Mouse (Mus musculus): Measurements from ENCODE around the gene Slc17a1.

The Slc17a1 gene

GRCm38 (mm10) chr13:23867405-23867804 is at the start of gene Slc17a1:
TSS of gene Slc17a1 (plus strand) at chr13:23867750.
- in situ Hi-C loops (cut with MboI, MseI): no loop called here

DNA sequence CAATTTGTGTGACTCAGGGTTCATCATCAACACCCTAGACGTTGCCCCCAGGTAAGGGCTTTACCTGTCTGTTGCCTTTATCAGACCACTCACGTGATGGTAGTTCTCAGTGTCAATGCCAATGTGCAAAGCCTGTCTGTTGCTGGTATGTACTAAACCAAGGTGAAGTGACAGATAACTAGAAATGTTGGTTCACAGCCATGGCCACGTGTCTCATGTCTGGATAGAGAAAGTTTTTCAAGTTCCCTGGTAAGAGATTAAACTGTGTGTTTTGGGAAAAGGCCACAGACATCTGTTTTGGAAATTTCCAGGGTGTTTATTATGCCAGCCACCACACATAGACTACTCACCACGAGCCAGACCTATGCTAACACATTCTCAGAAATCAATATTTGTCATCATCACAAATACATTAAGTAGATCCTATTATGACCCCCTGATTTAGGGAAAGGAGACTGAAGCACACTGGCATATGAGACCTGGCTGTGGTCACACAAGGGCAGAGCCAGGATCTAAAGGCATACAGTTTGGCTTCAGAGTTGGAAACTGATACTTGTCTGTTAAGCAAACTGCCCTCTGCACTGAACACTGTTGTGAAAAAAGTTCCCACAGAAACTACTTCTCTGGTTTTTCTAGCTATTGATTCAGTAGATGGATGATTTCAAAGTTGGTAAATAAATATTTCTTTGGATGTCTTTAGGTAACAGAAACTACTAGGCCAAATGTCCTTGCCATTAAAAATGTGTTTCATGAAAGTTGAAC is 47.2 kb upstream of the Slc17a1 start:
- in situ Hi-C loops (cut with MboI, MseI): no loop called here

- in situ Hi-C loops (cut with MboI, MseI): no loop called here
Measured at GRCm38 (mm10) chr13:23822213-23822612, 45.3 kb upstream of the Slc17a1 start.

DNA sequence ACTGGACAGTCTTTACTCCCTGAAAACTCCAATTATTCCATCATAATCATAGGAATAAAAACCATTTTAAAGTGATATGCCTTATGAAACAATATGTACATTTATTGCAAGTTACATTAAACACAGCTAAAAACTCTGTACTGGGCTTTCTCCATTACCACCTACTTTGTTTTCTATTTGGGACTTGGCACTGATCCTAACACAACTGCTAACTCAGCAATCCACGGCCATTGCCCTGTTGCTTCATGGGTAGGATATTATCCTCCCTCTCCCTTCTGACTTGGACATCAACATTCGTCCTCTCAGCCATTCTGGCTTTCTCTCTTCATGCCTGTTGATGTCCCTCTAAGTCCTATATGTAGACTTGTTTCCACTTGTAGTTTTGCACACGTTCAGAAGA is 40.9 kb upstream of the Slc17a1 start:
- in situ Hi-C loops (cut with MboI, MseI): no loop called here

GRCm38 (mm10) chr13:23833053-23833452 is 34.5 kb upstream of the Slc17a1 start:
- in situ Hi-C loops (cut with MboI, MseI): no loop called here

DNA sequence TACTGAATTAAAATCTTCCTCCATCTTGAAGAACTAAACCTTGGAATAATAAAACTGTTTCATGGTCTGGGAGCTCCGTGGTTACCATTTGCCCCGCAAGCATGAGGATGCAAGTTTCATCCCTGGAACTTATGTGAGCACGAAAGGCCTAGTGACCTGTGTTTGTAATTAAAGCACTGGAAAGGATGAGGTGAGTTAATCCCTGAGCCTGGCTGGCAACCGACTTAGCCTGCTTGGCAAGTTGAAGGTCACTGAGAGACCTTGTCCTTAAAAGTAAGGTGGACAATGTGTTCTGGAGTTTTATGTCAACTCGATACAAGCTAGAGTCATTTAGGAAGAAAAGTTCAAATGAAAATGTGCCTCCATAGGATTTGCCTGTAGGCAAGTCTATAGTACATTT is 32.7 kb upstream of the Slc17a1 start:
- in situ Hi-C loops (cut with MboI, MseI): no loop called here

- in situ Hi-C loops (cut with MboI, MseI): no loop called here
Measured at GRCm38 (mm10) chr13:23836630-23837029, 30.9 kb upstream of the Slc17a1 start.

- in situ Hi-C loops (cut with MboI, MseI): no loop called here
Measured at GRCm38 (mm10) chr13:23839308-23839707, 28.2 kb upstream of the Slc17a1 start, which contains the start of gene Slc17a3. TSS of gene Slc17a3 (plus strand) at chr13:23839434.

GRCm38 (mm10) chr13:23845851-23846250 is 21.7 kb upstream of the Slc17a1 start:
- in situ Hi-C loops (cut with MboI, MseI): no loop called here

GRCm38 (mm10) chr13:23849299-23849698 is 18.3 kb upstream of the Slc17a1 start:
- in situ Hi-C loops (cut with MboI, MseI): no loop called here

DNA sequence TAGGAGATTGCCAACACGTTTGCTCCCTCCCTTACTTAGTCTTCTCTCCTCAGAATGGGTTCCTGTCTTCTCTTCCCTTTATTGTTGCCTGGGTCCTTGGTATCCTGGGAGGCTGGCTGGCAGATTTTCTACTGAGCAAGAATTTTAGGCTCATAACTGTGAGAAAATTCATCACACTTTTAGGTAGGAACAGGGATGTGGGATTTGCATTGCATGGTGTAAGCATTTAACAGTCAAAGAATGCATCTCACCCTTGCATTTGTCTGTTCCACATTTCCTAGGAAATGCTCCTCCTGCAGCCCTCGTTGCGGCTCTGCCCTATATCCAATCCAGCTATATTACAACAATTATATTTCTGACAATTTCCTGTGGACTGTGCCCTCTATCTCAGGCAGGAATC is 11.1 kb upstream of the Slc17a1 start:
- in situ Hi-C loops (cut with MboI, MseI): no loop called here

- in situ Hi-C loops (cut with MboI, MseI): no loop called here
Measured at GRCm38 (mm10) chr13:23861815-23862214, 5.7 kb upstream of the Slc17a1 start.

DNA sequence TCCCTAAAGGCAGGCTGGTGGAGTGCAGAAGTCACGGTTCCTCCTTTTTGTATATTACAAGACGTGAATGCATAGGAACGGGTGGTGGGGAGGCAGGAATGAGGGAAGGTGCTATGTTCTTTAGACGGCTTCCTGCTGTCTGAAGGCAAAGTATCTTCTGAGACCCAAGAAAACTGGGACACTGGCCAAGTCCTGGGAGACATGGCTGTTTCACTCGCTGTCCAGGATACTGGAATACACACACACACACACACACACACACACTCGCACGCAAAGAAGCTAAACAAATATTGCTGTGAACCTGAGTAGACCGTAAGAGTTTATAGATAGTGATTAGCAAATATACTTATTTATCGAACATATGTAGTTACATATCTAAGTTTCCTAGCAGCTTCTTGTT is 2.8 kb upstream of the Slc17a1 start:
- in situ Hi-C loops (cut with MboI, MseI): no loop called here

- in situ Hi-C loops (cut with MboI, MseI): no loop called here
Measured at GRCm38 (mm10) chr13:23866086-23866710, 1.4 kb upstream of the Slc17a1 start.

DNA sequence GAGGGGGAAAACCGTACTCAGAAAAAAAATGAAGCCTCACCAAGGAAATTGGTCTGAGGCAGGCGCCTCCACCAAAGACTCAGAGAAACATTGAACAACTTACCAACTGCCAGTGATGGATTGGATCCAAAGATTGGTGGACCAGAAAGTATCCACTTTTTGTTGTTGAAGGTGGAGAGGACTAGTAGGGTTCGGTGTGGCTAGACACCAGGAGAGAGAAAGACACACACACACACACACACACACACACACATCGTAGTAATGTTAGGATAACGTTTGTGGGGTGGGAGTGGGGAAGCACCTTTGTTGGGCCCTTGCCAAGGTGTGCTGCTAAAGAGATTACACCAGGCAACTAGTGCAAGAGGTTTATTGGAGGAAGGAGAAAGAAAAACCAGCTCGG is 550 bp upstream of the Slc17a1 start:
- in situ Hi-C loops (cut with MboI, MseI): no loop called here

GRCm38 (mm10) chr13:23868790-23869533 is 1.4 kb downstream of the Slc17a1 start:
- in situ Hi-C loops (cut with MboI, MseI): no loop called here

- in situ Hi-C loops (cut with MboI, MseI): loop anchor here (5.0 kb wide), 1 partner anchor 73 kb away; no protein-coding TSS in a partner anchor
Measured at GRCm38 (mm10) chr13:23869996-23870395, 2.4 kb downstream of the Slc17a1 start.

- in situ Hi-C loops (cut with MboI, MseI): loop anchor here (5.0 kb wide), 1 partner anchor 76 kb away; no protein-coding TSS in a partner anchor
Measured at GRCm38 (mm10) chr13:23873141-23873540, 5.6 kb downstream of the Slc17a1 start.

GRCm38 (mm10) chr13:23879106-23879505 is 11.6 kb downstream of the Slc17a1 start:
- in situ Hi-C loops (cut with MboI, MseI): no loop called here

- in situ Hi-C loops (cut with MboI, MseI): no loop called here
Measured at GRCm38 (mm10) chr13:23879636-23880035, 12.1 kb downstream of the Slc17a1 start.

GRCm38 (mm10) chr13:23885540-23885939 is 18.0 kb downstream of the Slc17a1 start:
- in situ Hi-C loops (cut with MboI, MseI): no loop called here

DNA sequence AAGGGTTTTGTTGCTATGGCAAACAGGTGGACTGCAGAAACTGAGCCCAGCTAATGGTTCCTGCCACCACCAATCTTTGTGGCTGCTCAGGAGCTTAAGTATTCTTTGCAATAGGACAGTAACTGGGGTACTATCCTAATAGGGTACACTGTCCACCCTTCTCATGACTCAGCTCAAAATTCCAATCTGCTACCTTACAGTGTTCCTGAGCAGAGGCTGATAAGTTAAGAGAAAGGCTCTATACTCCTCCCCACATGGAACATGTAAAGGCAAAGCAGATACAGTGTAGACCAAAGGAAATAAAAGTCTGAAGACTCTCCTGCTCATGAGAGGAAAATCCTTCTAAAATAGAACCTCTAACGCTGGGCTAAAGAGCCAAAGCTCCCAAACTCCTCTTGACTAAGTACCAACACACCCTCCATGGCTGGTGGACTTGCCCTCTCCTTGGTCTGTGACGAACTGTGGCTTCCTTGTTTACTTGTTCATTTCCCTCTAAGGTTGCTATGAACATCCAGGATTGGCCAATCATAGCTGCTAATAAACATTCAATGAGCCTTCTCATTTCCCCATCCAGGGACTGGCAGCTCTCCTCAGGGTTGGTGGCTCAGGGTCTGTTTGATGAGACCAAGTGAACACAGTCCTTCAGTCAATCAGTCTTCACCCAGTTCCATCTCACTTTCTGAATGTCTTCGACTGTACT is 19.6 kb downstream of the Slc17a1 start:
- in situ Hi-C loops (cut with MboI, MseI): no loop called here
